Mouse (Mus musculus): ENCODE measurements around the gene Cpt1c.

DNA sequence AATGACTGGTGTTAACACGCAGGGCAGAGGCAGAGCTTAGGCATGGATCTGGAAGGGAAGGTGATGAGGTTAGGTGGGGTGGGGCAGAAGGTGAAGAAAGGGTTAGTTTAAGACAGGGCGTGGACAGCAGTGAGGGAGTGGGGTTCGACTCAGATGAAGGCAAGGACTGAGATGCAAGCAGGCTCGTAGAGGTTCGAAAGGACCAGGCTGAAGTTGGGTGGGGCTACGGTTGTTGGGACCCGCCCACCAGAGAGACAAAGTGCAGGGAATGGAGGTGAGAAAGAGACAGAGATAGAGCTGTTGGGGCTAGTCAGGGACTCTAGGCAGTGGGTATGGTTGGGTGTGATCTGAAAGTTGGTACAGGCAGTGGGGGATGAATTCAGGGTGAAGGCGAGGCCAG is 12.3 kb downstream of the Cpt1c start:
- no peak for TF ChIP-seq CTCF (IDR thresholded peaks at IDR 0.05; ENCODE audit: insufficient read depth, low read depth, low read length)
- TF ChIP-seq POLR2A (IDR thresholded peaks at IDR 0.05; ENCODE audit: insufficient read depth, low read depth, low read length) = no peak
